Comparison of ENCODE assay signal across 22 mouse cellular contexts in the genomic region with DNA sequence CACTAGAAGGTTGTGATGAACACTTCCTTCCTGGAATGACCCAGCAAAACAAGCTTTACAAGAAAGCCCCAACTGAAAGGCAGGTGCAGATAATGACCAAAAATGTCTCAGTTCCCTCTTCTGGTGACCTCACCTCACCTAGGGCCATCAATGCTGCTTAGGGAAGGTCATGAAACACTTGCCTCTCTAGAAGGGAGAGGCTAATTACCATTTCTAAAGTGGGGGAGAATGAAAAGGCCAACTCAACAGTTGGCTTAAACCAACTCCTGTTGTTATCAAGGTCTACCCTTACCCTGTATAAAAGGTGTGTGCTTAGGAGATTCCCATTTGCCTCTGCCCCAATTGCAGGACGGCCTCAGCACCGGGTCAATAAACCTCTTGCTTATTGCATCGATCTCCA.
"Had no signal": no experiment of that assay in that cellular context is flagged by ENCODE, and none has a peak within 500 bp of the region (broad histone marks: within the 10 kb centered on the region; RNA-seq: fewer than 3 reads in every experiment).

No protein-coding gene starts in this region.

- H3K27ac ChIP-seq: layer of hippocampus, adult 2 months; limb, embryonic 10.5 days; limb, embryonic 13.5 days; liver, embryonic 12.5 days; liver, embryonic 15.5 days; lung, embryonic 15.5 days; midbrain, embryonic 12.5 days; neural tube, embryonic 13.5 days; stomach, embryonic 15.5 days had no signal

- H3K4me1 ChIP-seq: liver, embryonic 12.5 days; liver, embryonic 15.5 days; lung, embryonic 15.5 days; stomach, embryonic 15.5 days had no signal

- ATAC-seq: liver, embryonic 12.5 days; midbrain, embryonic 16.5 days had no signal

- H3K4me3 ChIP-seq: layer of hippocampus, adult 2 months; limb, embryonic 10.5 days; limb, embryonic 13.5 days; liver, embryonic 12.5 days; liver, embryonic 15.5 days; lung, embryonic 15.5 days; midbrain, embryonic 12.5 days; myocyte; neural tube, embryonic 13.5 days; stomach, embryonic 15.5 days had no signal

- H3K27me3 ChIP-seq: limb, embryonic 13.5 days; liver, embryonic 15.5 days; lung, embryonic 15.5 days; neural tube, embryonic 13.5 days; stomach, embryonic 15.5 days had no signal

- H3K9me3 ChIP-seq: limb, embryonic 10.5 days; limb, embryonic 13.5 days; liver, embryonic 12.5 days; liver, embryonic 15.5 days; lung, embryonic 15.5 days; midbrain, embryonic 12.5 days; neural tube, embryonic 13.5 days; stomach, embryonic 15.5 days had no signal

- DNase-seq: kidney, adult 9 months; kidney, postnatal 25 days; layer of hippocampus, adult 9-11 months; liver; lung, adult 18-20 months; lung, postnatal 14 days; lung, postnatal 4 days; retina, postnatal 1 day; right cerebral cortex, postnatal 25 days; spleen, adult 18-20 months; thymus, postnatal 25 days had no signal

- H3K9ac ChIP-seq: limb, embryonic 13.5 days; liver, embryonic 12.5 days; liver, embryonic 15.5 days; lung, embryonic 15.5 days; midbrain, embryonic 12.5 days; neural tube, embryonic 13.5 days; stomach, embryonic 15.5 days had no signal

- H3K4me2 ChIP-seq: limb, embryonic 13.5 days; liver, embryonic 12.5 days; liver, embryonic 15.5 days; lung, embryonic 15.5 days; midbrain, embryonic 12.5 days; neural tube, embryonic 13.5 days; stomach, embryonic 15.5 days had no signal

- H3K36me3 ChIP-seq: limb, embryonic 10.5 days; limb, embryonic 13.5 days; liver, embryonic 12.5 days; liver, embryonic 15.5 days; lung, embryonic 15.5 days; midbrain, embryonic 12.5 days; neural tube, embryonic 13.5 days; stomach, embryonic 15.5 days had no signal
